Mouse (Mus musculus) mouse trophoblast stem cell (cell line): ENCODE measurements around the gene C5ar1.
"Not testable (repeated sequence)": the region's sequence is repeated elsewhere in the genome, so short reads cannot be mapped to it uniquely, and the experiment has no call there.

Experiments
- in situ Hi-C, 2 experiments: fragments of 300-500 bp; cut with MseI, MboI; formaldehyde crosslinking; loops; 2 replicates in 1 of 2; 3 replicates in 1 of 2; pipeline ENCODE4 v1.15.1; 2025

Gene C5ar1

DNA sequence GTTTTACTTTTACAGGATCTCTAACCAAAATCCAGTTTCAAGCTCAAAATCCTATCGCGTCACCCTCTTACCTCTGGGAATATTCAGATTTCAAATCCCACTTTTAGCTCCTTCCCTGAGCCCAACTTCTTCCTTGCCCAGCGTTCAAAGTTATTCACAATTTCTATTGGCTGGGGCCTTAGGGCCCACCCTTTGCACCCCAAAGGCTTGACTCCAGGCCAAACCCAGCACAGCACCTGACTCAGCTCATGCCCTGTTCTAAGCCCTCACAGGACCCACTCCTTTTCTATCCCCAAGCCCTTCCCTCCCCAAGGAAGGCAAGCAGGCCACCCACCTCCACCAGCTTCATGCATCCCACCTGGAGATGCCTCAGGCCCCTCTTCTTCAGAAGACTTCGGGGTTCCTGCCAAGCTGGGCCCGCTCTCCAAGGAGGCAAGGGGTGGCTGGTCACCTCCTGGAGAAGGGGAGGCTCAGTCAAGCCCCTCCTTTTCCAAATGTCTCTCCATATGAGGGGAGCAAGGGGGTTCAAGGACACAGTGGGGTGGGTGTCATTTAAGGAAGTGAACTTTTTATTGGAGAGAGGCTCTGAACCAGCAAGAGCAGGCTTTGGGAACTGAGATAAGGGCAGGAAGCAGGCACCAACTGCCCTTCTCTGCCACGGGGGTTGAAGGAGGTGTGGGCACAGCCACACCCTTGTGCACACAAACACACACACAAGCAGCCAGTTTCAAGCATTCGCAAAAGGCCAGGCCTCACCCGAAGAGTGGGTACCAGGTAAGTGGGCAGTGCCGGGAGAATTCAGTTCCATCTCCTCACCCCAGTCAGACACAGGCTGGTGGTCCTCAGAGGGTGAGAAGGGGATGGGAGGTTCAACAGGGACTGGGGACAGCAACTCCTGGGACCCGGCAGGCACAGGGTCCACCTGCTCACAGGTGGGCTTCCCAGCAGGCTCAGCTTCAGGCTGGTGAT lies 15.9 kb upstream of the C5ar1 start:
- in situ Hi-C loops: loop anchor here (5.0 kb wide), 2 partner anchors 53 to 83 kb away; partner anchors contain the start of gene Dhx34 (in 1 of the 2)

DNA sequence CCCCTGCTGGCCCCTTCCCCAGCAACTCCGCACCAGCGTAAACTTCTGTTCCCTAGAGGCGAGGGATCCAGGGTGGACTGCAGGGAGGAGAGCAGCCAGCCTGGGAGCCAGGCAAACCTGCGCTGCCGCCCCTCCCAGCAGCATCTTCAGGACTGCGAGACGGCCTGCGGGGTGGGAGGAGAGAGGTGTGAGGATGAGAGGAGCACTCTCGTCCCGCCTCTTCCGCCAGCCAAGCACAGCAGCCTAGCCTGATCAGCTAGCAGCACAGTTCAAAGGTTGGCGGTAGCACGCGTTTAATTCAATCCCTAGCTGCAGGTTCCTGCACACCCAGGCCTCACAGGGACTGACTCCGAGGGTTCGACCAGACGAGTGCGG lies 14.4 kb upstream of the C5ar1 start:
- in situ Hi-C loops: loop anchor here (5.0 kb wide), 2 partner anchors 51 to 81 kb away; partner anchors contain the start of gene Dhx34 (in 1 of the 2)

DNA sequence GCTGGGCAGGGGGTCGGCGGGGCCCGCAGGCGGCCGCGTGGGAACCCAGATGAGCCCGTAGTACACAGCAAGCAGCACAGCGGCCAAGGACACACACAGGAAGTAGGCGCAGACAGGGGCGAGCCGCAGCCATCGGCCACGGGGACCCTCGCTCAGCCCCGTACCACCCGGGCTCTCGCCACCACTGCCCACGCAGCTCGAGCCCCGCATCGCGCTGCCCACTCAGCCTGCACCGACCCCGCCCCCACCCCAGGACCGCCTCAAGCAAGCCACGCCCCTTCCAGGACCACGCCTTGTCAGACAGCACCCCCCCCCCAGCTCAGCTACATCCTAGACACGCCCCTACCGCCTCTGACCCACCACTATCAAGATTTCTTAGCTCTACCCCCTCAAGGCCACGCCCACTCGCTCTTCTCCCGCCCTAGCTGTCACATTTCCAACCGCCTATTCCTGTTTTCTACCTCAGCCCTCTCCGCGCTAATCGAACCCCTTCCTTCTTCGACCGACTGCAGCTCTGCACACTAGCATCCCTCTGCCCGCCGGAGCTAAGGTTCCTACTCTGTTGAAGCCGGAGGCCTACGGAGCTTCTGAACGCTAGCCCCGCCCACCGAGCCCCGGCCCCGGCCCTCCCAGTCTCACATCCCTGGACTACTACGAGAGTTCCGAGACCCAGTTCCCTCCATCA lies 13.9 kb upstream of the C5ar1 start, which contains the start of gene Inafm1:
Gene Inafm1, minus strand, starts transcription at position 537 of the 685 bp plus-strand sequence.
- in situ Hi-C loops: loop anchor here (5.0 kb wide), 2 partner anchors 51 to 81 kb away; partner anchors contain the start of gene Dhx34 (in 1 of the 2)

DNA sequence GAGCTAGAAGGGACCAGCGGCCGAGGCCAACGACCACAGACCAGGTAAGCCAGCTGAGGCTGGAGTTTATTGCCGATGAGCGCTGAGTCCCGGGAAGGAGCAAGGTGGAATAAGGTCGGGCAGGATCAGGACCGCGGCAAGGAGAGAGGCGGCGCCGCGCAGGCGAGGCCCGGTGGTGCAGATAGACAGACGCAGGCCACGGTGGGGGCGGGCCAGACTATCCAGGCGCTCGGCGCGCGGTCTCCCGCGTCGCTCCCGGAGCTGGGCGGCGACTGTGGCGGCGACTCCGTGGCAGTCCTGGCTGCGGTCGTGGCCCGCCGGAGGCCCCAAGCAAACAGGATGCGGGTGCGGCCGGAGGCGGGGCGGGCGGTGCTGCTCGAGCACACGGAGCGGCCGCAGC lies 13.3 kb upstream of the C5ar1 start:
- in situ Hi-C loops: loop anchor here (5.0 kb wide), 2 partner anchors 50 to 80 kb away; partner anchors contain the start of gene Dhx34 (in 1 of the 2)

DNA sequence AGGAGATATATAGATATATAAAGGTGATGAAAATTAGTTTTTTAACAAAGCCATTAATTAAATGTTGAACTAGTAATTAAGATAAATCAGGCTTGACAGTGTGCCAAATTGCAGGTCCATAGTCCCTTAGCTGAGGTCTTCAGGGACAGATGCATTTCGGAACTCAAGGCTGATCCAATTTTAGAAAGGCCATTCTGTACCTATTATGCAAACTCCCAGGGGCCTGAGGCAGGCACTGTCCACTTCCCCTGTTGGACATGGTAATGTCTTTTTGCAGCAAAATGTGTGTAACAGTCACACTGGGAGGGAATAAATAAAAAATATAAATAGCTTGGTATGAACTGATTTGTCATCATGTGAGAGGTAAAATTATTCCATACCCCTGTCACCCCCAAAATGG lies 11.8 kb upstream of the C5ar1 start:
- in situ Hi-C loops: loop anchor here (5.0 kb wide), 2 partner anchors 49 to 79 kb away; partner anchors contain the start of gene Dhx34 (in 1 of the 2)

DNA sequence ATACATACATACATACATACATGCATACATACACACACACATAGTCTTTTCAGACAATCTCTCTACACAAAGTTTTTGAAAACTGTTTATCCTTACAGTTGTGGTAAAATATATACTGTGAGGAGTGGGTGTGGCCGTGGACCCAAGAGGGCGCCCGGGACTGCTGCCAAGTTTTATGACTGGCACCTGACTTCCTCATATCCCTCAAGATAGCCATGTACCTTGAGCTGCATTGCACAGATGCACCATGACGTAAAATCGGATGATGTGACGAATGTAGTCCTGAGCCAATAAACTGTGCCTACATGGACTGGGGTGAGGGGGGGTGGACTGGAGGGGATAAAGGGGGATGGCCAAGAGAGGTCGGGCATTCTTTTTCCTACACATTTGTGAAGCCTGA lies 7.3 kb upstream of the C5ar1 start:
- in situ Hi-C loops: not testable (repeated sequence)

DNA sequence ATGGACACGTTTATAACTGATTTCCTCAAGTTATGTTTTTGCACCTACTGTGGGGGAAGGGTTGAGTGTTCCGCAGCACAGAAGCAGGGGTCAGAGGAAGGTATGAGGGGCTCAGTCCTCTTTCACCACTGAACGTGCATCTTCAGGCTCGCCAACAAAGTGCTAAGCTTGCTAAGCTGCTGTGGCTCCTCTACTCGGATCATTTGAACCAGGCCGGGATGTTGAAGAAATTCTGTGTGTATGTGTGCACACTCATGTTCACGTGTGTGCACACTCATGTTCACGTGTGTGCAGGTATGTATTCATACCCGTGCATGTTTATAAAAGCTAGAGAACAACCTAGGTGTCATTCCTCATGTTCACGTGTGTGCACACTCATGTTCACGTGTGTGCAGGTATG lies 6.5 kb upstream of the C5ar1 start:
- in situ Hi-C loops: no loop called here

DNA sequence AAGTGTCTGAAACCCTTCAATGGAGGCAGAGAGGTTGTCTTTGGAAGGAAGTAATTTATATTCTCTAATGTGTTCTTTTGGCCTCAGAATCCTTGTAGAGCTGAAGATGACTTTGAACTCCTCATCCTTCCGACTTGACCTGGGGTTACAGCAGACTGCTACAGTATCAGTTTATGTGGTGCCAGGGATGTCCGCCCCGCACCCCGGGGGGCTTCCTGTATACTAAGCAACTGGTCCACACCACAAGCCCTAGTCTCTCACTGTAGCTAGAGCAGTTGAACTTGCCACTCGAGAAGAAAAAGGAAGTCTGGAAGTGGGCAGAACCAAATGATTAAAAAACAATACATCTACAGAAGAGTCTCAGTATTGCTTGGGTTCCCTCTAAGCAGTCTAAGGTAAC lies 4.5 kb upstream of the C5ar1 start:
- in situ Hi-C loops: loop anchor here in 1 of 2 experiments (5.0 kb wide), 1 partner anchor 72 kb away; no protein-coding TSS in a partner anchor

DNA sequence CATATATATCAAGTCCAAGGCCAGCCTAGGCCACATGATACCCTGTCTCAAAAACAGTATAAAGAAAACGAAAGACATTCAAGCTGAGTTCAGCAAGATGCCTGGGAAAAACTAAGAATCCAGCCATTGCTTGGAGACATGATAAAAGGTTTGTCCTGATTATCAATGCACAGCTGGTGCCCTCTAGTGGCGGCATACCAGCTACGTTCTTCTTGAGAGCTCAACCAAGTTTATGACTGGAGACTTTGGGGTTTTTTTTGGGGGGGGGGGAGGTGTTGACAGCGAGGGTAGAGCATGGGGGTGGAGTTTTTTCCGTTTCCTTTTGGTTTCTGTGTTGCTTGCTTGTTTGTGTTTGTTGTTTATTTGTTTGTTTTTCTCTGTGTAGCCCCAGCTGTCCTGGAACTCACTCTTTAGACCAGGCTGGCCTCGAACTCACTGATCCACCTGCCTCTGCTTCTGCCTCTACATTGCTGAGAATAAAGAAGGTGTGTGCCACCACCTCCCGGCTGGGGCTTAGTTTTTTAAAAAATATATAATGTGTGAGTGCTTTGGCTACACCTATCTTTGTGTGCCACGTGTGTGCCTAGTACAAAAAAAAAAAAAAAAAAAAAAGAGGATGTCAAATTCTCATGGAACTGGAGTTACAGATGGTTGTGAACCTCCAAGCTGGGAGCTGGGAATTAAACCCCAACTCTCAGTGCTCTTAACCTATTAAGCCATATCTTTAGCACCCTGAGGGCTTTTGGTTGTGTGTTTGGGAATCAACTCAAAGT lies 3.9 kb upstream of the C5ar1 start:
- in situ Hi-C loops: loop anchor here in 1 of 2 experiments (5.0 kb wide), 1 partner anchor 71 kb away; no protein-coding TSS in a partner anchor

DNA sequence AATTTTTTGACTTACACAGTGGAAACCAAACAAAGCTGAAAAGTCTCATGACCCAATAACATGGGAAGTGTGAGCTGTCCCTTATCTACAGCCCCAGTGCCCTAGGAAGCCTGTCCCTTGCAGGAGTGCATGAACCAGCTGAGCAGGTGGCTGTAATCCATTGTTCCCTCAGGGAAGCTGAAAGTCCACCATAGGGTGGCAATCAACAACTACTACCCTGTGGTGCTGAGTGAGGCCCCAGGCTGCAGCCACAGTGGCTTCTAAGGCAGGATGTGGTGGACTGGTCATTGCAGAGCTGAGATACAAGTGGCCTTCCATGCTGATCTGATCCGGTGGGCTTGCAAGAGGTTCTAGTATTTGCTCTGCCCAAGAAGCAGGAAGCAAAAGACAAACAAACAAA lies 1.8 kb upstream of the C5ar1 start:
- in situ Hi-C loops: loop anchor here in 1 of 2 experiments (5.0 kb wide), 1 partner anchor 69 kb away; no protein-coding TSS in a partner anchor

DNA sequence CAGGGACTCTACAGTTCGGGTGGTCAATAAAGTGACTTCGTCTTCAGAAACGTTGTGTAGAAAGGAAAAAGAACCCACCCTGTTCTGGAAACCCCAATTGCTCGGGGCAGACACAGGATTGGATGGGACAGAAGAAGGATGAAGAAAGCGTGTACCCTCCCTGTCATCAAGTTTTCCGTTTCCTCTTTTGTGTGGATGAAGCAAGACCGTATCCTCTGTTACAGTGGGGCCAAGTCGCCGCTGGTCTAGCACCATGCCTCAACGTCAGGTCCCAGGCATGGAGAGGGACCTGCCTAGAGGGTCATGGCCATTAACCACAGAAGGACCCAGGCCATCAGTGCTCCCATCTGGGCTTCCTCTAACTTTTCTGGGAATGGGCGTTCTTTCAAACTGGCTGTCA lies 1.5 kb downstream of the C5ar1 start:
- in situ Hi-C loops: no loop called here

DNA sequence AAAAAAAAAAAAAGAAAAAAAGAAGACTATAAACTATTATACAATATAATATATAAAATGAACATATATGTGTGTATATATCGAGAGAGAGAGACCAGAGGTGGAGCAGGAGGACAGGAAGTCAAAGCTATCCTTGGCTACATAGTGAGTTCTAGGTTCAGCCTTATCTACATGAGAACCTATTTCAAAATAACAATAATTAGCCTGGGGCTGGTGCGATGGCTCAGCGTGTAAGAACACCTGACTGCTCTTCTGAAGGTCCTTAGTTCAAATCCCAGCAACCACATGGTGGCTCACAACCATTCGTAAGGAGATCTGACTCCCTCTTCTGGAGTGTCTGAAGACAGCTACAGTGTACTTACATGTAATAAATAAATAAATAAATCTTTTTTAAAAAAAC lies 3.4 kb downstream of the C5ar1 start:
- in situ Hi-C loops: not testable (repeated sequence)

DNA sequence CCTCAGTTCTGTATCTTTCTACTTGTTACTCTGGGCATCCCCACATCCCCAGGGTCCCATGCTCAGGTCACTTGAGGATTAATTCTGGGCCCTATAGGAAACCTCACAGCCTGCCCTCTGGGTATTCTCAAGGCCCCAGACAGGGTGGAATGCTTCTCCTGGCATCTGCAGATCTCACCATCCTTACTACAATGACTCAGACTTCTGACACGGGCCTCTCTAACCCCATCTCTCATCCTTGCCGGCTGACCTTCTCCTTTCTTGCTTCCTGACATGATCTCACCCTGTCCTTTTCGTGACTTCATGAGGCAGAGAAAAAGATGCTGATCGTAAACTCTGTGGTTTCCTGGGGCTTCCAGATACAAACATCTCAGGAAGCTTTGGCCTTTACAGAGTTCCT lies 5.1 kb downstream of the C5ar1 start:
- in situ Hi-C loops: no loop called here

DNA sequence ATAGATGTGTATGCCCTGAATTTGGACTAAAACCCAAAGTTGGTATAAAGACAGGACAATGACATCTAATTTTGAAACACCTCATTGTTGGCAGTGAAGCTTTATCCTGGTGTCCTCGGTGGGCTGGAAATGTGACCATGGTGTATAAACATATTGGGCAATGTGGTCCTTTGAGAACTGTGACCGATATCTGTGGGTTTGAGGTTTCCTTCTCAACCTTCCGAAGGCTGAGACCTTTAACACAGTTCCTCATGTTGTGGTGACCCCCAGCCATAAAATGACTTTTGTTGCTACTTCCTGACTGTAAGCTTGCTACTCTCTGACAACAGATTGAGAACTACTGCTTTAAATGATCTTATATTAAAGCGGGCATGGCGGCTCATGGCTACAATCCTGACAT lies 8.7 kb downstream of the C5ar1 start:
- in situ Hi-C loops: no loop called here

DNA sequence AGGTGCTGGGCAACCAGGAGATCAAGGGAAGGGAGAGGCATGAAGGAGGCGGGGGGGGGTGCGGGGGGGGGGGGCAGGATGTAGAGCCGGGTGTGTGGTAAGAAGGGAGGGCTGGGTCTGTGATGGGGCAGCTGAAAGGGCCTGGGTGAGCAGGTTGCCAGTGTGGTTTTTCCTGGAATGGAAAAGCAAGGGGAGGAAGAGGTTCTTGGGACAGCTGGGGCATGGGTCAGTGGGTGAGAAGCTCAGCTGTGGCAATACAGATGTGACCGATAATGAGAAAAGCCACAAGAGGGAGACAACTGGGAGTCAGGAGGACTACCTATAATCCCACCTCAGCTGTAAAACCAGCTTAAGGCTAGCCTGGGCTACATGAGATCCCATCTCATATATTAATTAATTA lies 13.4 kb downstream of the C5ar1 start:
- in situ Hi-C loops: no loop called here

DNA sequence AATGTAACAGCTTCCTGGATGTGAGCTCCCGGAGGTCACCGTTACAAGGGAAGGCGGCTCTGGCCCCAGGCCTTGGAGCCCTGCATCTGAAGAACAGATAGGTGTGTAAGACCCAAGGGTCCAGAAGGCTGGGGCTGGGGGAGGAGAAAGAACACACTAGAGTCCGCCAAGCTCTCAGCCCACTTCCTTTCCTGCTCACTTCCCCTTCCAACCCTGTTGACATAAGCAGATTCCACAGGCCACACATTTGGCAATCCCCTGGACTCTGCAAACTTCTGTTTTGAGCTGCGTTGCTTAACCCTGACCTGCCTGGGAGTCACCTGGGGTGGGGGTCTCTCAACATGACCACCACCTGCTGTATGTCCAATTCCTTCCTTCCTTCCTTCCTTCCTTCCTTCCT lies 15.3 kb downstream of the C5ar1 start, which contains the start of gene C5ar2:
Gene C5ar2, minus strand, starts transcription at position 88 of the 400 bp plus-strand sequence.
- in situ Hi-C loops: no loop called here

DNA sequence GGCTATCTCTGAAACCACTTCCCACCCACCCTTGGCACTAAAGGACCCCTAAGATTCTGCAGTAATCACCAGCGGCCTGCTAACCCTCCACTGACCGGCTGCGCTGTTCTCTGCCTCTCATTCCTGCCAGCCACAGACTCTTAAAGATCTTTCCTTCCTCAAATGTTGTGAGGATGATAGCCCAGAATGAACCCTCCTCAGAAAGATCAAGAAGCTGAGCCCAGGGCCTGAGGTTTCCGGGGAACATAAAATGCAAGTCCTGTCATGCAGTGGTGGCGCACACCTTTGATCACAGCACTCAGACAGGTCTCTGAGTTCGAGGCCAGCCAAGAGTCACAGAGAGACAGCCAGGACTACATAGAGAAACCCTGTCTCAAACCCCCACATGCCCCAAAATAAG lies 17.1 kb downstream of the C5ar1 start:
- in situ Hi-C loops: no loop called here

DNA sequence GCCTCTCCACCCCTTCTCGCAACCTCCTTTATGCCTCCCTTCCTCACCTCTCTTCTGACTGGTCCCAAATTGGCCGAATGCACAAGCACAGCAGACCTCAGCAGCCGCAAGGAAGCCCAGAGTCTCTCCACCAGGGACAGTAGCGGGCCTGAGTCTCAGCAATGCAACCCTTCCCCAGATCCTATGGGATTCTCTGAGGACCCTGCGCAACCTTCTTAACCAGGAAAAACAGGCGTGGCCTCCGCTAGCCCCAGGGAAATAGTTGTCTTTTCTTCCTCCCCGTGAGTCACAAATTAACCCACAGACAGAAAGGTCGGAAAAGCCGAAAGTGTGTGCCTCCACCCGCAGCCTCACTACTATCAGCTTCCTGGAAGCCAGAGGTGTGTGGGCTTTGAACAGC lies 17.6 kb downstream of the C5ar1 start:
- in situ Hi-C loops: no loop called here

DNA sequence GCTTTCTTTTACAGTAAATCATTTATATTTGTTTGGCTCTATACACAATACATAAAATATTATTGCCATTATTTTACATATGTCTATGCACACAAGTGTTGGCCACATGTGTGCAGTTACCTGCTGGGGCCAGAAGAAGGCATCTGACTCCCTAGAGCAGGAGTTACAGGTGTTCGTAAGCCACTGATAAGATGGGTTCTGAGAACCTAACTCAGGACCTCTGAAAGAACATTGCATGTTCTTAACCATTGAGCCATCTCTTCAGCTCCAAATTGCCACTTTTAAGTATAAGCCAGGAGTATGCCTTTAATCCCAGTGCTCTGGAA lies 18.4 kb downstream of the C5ar1 start:
- in situ Hi-C loops: no loop called here

DNA sequence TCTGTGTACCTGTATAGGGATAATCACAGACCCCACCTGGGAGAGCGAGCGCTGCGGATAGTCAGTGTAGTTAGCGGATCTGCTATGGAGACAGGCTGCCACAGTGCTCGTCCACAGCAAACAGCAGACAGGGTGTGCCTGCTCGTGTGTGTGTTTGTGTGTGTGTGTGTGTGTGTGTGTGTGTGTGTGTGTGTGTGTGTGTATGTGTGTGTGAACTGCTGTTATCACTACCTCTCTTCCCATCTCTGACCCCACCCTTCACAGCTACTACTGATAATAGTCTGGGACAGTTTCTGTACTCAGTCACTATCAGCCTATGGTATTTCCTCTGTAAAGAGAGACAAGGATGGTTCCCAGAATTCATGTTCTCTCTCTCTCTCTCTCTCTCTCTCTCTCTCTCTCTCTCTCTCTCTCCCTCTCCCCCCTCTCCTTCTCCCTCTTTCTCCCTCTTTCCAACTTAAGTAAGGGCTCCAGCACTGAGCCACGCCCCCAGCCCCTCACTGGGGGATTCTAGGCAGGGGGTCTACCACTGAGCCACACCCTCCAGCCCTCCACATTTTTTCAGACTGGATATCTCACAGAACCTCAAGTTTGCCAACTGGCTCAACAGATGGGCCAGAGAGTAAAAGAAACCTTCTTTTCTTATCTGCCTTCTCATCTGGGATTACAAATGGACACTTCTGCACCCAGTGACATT lies 18.9 kb downstream of the C5ar1 start:
- in situ Hi-C loops: no loop called here

DNA sequence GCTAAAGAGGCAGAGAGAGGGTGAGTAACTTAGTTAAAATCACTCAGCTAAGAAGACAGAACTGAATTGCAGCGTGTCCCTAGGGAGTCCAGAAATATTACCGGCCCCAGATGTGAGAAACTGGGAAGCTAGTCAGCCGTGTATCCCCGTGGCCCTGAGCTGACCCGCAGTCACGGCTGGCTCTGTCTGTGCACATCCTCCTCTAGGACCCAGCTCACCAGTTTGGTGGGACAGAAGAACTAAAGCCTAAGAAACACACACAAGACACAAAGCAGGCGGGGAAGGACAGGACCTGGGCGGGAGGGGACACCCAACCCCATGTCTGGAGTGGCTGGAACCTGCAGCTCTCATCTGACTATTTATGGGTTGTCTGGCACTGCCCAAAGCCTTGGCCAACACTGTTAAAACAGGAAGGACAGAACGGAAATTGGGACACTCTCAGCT lies 19.8 kb downstream of the C5ar1 start:
- in situ Hi-C loops: no loop called here
